Mouse (Mus musculus) lung, postnatal 4 days (tissue): ENCODE results near the gene Zfp36l2.

Experiments used
- DNase-seq, 2 experiments: peaks; one replicate each; pipeline ENCODE4 v3.0.0; 2021

The Zfp36l2 gene

DNA sequence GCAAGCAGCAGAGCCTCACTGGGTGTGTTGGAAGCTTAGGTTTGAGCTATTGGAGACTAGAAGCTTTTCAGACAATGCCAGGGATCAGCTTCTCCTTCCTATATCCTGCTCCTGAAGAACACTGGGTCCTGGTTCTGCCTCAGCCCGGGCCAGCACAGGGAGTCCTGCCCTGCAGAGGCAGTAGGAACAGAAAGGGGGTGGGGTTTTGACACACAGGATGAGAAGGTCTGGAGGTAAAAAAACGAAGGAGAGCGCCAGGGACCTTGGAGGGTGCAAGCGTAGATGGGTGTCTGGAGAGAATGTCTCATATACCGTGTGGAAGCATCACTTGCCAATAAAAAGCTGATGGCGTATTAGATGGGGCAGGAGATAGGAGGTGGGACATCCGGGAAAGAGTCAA is 11.3 kb downstream of the Zfp36l2 start:
- peak in 1 of 2 experiments; percentile 17 for DNase-seq

- peak in 1 of 2 experiments; percentile 17 for DNase-seq
These were observed 12.6 kb downstream of the Zfp36l2 start for GRCm38 (mm10) chr17:84175196-84175595.

DNA sequence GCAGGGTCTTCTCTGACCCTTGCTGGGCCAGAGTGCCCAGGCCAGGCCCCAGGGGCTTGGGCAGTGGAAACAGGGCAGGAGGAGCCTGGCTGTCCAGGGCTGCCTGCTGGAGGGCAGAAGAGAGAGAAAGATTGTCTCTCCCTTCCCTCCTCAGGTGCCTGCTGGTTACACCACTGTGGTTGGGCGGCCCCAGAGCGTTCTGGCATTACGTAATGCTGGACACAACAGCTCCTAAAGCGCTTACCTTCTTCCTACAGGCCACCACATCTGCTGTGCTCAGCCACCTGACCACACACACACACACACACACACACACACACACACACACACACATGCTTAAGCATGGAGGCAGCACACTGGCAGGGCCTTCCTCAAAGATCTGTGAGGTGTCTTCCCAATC is 20.4 kb downstream of the Zfp36l2 start:
- DNase-seq = peak in 1 of 2 experiments; percentile 23

GRCm38 (mm10) chr17:84166135-84166860 is 21.4 kb downstream of the Zfp36l2 start:
- DNase-seq = peak in 1 of 2 experiments; percentile 16

GRCm38 (mm10) chr17:84165735-84166134 is 22.0 kb downstream of the Zfp36l2 start:
- DNase-seq = peak in 1 of 2 experiments; percentile 11

DNA sequence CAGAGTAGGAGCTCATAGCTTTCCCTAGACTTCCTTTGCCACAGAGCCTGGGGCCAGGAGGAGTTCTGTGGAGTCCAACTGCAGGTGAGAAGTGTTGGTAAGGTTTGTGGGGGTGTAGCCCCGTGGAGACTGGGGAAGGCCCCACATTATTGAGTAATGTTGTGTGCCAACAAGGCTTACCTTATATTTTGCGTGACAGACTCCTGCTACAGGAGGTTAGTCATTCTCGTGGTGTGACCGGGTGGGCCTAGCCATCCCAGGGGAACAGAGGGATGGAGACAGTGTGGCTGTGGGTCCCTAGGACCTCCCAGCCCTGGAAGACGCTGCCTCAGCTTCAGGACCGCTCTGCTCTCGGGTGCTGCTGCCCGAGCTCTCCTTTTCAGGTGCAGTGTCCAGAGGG is 23.6 kb downstream of the Zfp36l2 start:
- DNase-seq = peak in 1 of 2 experiments; percentile 15

DNA sequence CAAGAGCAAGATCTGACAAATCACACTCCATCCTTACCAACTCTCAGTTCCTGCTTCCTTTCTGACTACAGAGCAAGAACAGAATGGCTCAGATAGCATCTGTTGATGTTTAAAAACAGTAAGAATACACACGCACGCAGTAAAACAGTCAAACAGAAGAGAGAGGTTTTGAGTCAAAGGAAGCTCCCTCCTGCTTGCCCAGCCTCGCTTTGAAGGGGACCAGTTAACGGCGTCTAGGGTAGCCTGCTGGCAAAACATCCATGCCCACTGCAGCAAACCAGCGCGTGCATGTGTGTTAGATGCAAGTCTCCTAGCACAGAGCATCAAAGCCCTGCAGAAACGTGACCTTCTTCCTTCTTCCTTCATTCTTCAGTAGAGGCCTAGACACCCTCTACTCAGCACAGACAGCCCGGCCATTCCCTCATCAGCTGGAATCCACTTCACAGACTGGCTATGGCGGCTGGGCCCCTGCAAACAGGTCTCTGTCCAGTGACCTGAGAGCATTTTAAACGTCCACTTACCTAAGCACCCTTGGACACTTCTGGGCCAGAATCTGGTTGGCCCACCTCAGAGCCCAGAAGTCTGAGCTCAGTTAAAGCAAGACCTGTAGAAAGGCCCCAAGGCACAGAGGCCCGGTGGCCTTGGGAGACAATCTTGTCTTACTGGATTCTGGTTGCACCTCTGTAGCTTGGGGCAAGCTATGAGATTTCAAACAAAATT is 24.5 kb downstream of the Zfp36l2 start:
- DNase-seq = peak in 1 of 2 experiments; percentile 30

- DNase-seq = peak in 1 of 2 experiments; percentile 14
These were observed 25.5 kb downstream of the Zfp36l2 start for GRCm38 (mm10) chr17:84162211-84162760.

- peak in 1 of 2 experiments; percentile 70 for DNase-seq
These were observed 26.4 kb downstream of the Zfp36l2 start for GRCm38 (mm10) chr17:84161231-84161854.

DNA sequence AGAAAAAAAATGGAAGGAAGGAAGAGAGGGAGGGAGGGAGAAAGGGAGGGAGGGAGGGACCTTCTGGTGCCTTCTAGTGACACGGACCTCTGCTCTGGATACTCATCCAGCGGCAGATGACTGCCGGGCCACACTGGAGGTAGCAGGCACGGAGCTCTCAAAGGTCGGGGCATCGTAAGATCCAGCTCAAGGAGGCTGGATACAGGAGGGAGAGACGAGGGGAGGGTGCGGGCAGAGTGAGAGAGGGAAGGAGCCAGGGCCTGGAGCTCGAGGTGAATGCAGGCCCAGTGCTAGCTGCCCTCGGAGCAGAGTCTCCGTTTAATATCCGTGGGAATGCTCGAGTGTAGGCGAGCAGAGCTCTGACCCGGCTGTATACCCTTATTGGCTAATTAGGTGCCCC is 28.9 kb downstream of the Zfp36l2 start:
- DNase-seq = no peak

- DNase-seq = peak in 1 of 2 experiments; percentile 18
These were observed 29.3 kb downstream of the Zfp36l2 start for GRCm38 (mm10) chr17:84158461-84158795.

GRCm38 (mm10) chr17:84157743-84158460 is 29.8 kb downstream of the Zfp36l2 start:
- peak in 1 of 2 experiments; percentile 20 for DNase-seq

DNA sequence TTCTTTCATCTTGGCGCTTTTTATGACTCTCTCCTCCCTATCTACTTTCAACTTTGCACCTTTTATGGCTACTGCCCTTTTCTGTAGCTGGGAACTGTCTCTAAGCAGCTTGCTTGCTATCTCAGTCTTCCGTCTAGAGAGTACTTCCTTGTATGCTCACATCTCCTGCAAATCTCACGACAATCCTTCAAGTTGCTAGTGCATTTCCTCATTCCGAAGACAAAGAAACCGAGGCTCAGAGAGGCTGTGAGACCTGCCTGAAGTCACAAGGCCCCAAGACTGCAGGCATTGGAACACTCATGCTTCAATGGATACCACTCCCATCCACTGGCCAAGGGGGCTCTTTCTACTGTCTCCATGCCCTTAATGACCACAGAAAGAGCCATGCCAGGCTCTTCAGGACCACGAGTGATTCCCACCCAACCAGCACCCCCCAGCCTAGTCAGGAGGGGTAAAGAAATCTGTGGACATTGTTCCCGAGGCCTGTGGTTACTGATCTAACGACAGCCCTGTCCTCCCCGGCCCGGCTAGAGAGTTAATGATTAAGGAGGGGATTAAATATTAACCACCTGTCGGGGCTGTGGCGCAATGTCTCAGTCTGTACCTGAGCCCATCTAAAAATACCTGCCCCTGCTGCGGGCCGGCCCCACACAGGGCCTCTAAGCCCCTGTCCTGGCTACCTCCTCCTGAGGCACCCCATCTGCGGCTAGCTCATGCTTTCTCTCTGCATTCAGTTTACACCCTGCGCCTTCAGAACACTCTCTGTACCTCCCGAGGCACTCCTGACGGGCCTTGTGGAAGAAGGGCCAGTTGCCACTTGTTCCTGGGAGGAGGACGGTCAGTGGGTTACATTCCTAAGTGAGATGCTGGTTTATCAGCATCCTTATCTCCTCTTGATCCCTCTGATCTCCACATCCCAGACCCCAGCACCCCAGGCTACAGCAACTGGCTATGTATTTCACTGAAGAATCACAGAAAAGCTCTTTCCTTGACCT is 30.7 kb downstream of the Zfp36l2 start:
- DNase-seq = peak; percentile 67 to 78

DNA sequence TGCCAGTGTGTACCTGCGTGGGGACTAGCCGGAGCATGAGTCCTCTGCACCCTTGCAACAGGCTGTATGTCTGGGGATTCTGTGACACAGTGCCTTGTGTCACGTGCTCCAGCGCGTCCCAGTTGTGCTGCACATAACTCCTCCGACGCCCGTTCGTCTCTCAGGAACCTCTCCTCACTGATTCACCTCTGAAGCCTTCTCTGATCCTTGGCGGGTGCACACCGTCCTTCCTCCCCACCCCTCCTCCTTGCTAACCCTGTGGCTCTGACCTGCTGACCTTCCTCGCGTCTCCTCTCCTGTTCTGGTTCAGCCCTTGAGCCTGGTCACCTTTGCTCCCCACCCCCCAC is 31.5 kb downstream of the Zfp36l2 start:
- DNase-seq = peak in 1 of 2 experiments; percentile 19

- no peak for DNase-seq
These were observed 32.1 kb downstream of the Zfp36l2 start for GRCm38 (mm10) chr17:84155516-84156226.

GRCm38 (mm10) chr17:84155029-84155338 is 32.8 kb downstream of the Zfp36l2 start:
- peak in 1 of 2 experiments; percentile 18 for DNase-seq

- peak in 1 of 2 experiments; percentile 19 for DNase-seq
These were observed 33.3 kb downstream of the Zfp36l2 start for GRCm38 (mm10) chr17:84154302-84155028.

- DNase-seq = peak in 1 of 2 experiments; percentile 21
These were observed 34.6 kb downstream of the Zfp36l2 start for GRCm38 (mm10) chr17:84152976-84153786.
